In genomic region chrX:38771886-38772285, GRCm38 (mm10) we compare ENCODE assay signal across 11 mouse cellular contexts. TPM values are rescaled to one million over a fixed set of nuclear protein-coding genes. Genes with fewer than 3 reads are reported as not detected.
DNase-seq lines count a peak whose midpoint lies in the region; ATAC-seq and TF ChIP-seq lines count a peak whose summit lies in the region.
"Had no signal": no experiment of that assay in that cellular context is flagged by ENCODE, and none has a peak within 500 bp of the region (broad histone marks: within the 10 kb centered on the region; RNA-seq: fewer than 3 reads in every experiment).

No protein-coding gene starts in this region.

- no peaks in the 10 kb centered on the region for H3K27me3 ChIP-seq in forebrain, embryonic 12.5 days
- H3K27me3 ChIP-seq in forebrain, embryonic 10.5 days (ENCODE audit: poor library complexity, severe bottlenecking) = no peaks in the 10 kb centered on the region
- H3K27me3 ChIP-seq in liver, postnatal 0 days (ENCODE audit: insufficient read depth, low read length) = no peaks in the 10 kb centered on the region
- no peaks in the 10 kb centered on the region for H3K27me3 ChIP-seq in liver, embryonic 12.5 days (replicated peaks)
- H3K27me3 ChIP-seq in forebrain, embryonic 16.5 days (replicated peaks; ENCODE audit: control insufficient read depth, insufficient read depth, low read length) = no peaks in the 10 kb centered on the region
- H3K27me3 ChIP-seq in midbrain, embryonic 13.5 days = no peaks in the 10 kb centered on the region
- H3K27me3 ChIP-seq: embryonic facial prominence, embryonic 13.5 days; limb, embryonic 15.5 days had no signal

- no peak for TF ChIP-seq EP300 in liver, postnatal 0 days (IDR thresholded peaks at IDR 0.05; ENCODE audit: low read depth)

- H3K4me2 ChIP-seq in forebrain, embryonic 12.5 days = no peak overlapping the region
- no peak overlapping the region for H3K4me2 ChIP-seq in liver, postnatal 0 days (ENCODE audit: low read depth, low read length)
- no peak overlapping the region for H3K4me2 ChIP-seq in liver, embryonic 12.5 days
- no peak overlapping the region for H3K4me2 ChIP-seq in forebrain, embryonic 16.5 days (ENCODE audit: low read length)
- H3K4me2 ChIP-seq in midbrain, embryonic 13.5 days (replicated peaks) = no peak overlapping the region
- H3K4me2 ChIP-seq: embryonic facial prominence, embryonic 13.5 days; limb, embryonic 15.5 days had no signal

- no peak for DNase-seq in forebrain, embryonic 10.5 days (ENCODE audit: extremely low spot score, low spot score)
- DNase-seq in liver, postnatal 0 days = no peak
- no peak for DNase-seq in yolk sac, embryonic 10.5 days (ENCODE audit: low spot score)
- DNase-seq in thymus, postnatal 4 days = no peak

- no peaks in the 10 kb centered on the region for H3K4me1 ChIP-seq in forebrain, embryonic 12.5 days
- no peaks in the 10 kb centered on the region for H3K4me1 ChIP-seq in forebrain, embryonic 10.5 days
- no peaks in the 10 kb centered on the region for H3K4me1 ChIP-seq in liver, postnatal 0 days (ENCODE audit: insufficient read depth)
- H3K4me1 ChIP-seq in liver, embryonic 12.5 days = no peaks in the 10 kb centered on the region
- no peaks in the 10 kb centered on the region for H3K4me1 ChIP-seq in forebrain, embryonic 16.5 days (replicated peaks; ENCODE audit: control insufficient read depth, insufficient read depth, low read length)
- no peaks in the 10 kb centered on the region for H3K4me1 ChIP-seq in midbrain, embryonic 13.5 days (replicated peaks)
- H3K4me1 ChIP-seq: embryonic facial prominence, embryonic 13.5 days; limb, embryonic 15.5 days had no signal

- H3K9me3 ChIP-seq in forebrain, embryonic 12.5 days = no peaks in the 10 kb centered on the region
- no peaks in the 10 kb centered on the region for H3K9me3 ChIP-seq in forebrain, embryonic 10.5 days
- H3K9me3 ChIP-seq in liver, postnatal 0 days (ENCODE audit: low read length) = no peaks in the 10 kb centered on the region
- no peaks in the 10 kb centered on the region for H3K9me3 ChIP-seq in liver, embryonic 12.5 days (replicated peaks)
- no peaks in the 10 kb centered on the region for H3K9me3 ChIP-seq in forebrain, embryonic 16.5 days (ENCODE audit: control insufficient read depth, low read length)
- no peaks in the 10 kb centered on the region for H3K9me3 ChIP-seq in midbrain, embryonic 13.5 days
- H3K9me3 ChIP-seq: embryonic facial prominence, embryonic 13.5 days; limb, embryonic 15.5 days had no signal

- H3K4me3 ChIP-seq in forebrain, embryonic 12.5 days (replicated peaks) = no peak overlapping the region
- no peak overlapping the region for H3K4me3 ChIP-seq in forebrain, embryonic 10.5 days
- H3K4me3 ChIP-seq in liver, postnatal 0 days (ENCODE audit: low read depth, low read length) = no peak overlapping the region
- no peak overlapping the region for H3K4me3 ChIP-seq in liver, embryonic 12.5 days
- H3K4me3 ChIP-seq in forebrain, embryonic 16.5 days (replicated peaks; ENCODE audit: low read length) = no peak overlapping the region
- no peak overlapping the region for H3K4me3 ChIP-seq in midbrain, embryonic 13.5 days (replicated peaks)
- H3K4me3 ChIP-seq: embryonic facial prominence, embryonic 13.5 days; limb, embryonic 15.5 days had no signal

- no peak overlapping the region for H3K9ac ChIP-seq in forebrain, embryonic 12.5 days
- no peak overlapping the region for H3K9ac ChIP-seq in liver, postnatal 0 days (replicated peaks)
- H3K9ac ChIP-seq in liver, embryonic 12.5 days = no peak overlapping the region
- H3K9ac ChIP-seq in forebrain, embryonic 16.5 days (replicated peaks; ENCODE audit: low read depth, low read length) = no peak overlapping the region
- no peak overlapping the region for H3K9ac ChIP-seq in midbrain, embryonic 13.5 days (replicated peaks)
- H3K9ac ChIP-seq: embryonic facial prominence, embryonic 13.5 days; limb, embryonic 15.5 days had no signal

- WGBS in forebrain, embryonic 12.5 days = 47% methylated on average over 3 of the region's 3 CpGs
- 52% methylated on average over 3 of the region's 3 CpGs for WGBS in forebrain, embryonic 10.5 days
- WGBS in liver, postnatal 0 days (ENCODE audit: insufficient replicate concordance) = 43% methylated on average over 3 of the region's 3 CpGs
- 37% methylated on average over 3 of the region's 3 CpGs for WGBS in liver, embryonic 12.5 days (ENCODE audit: insufficient replicate concordance)
- 37% methylated on average over 3 of the region's 3 CpGs for WGBS in forebrain, embryonic 16.5 days
- 41% methylated on average over 3 of the region's 3 CpGs for WGBS in midbrain, embryonic 13.5 days

- no peak overlapping the region for H3K27ac ChIP-seq in forebrain, embryonic 12.5 days
- H3K27ac ChIP-seq in forebrain, embryonic 10.5 days = no peak overlapping the region
- H3K27ac ChIP-seq in liver, postnatal 0 days (ENCODE audit: low read depth) = no peak overlapping the region
- H3K27ac ChIP-seq in liver, embryonic 12.5 days = no peak overlapping the region
- no peak overlapping the region for H3K27ac ChIP-seq in forebrain, embryonic 16.5 days (ENCODE audit: low read length)
- no peak overlapping the region for H3K27ac ChIP-seq in midbrain, embryonic 13.5 days
- H3K27ac ChIP-seq: embryonic facial prominence, embryonic 13.5 days; limb, embryonic 15.5 days had no signal

- peak; percentile 75 for ATAC-seq in forebrain, embryonic 12.5 days (ENCODE audit: low FRiP score)
- no peak for ATAC-seq in liver, postnatal 0 days
- no peak for ATAC-seq in liver, embryonic 12.5 days
- ATAC-seq in forebrain, embryonic 16.5 days = peak; percentile 78
- ATAC-seq in midbrain, embryonic 13.5 days = peak; percentile 50; the same call in 1 of the 2 replicates

- no peaks in the 10 kb centered on the region for H3K36me3 ChIP-seq in forebrain, embryonic 12.5 days (replicated peaks)
- no peaks in the 10 kb centered on the region for H3K36me3 ChIP-seq in forebrain, embryonic 10.5 days (replicated peaks)
- H3K36me3 ChIP-seq in liver, postnatal 0 days (replicated peaks; ENCODE audit: insufficient read depth, low read length) = no peaks in the 10 kb centered on the region
- no peaks in the 10 kb centered on the region for H3K36me3 ChIP-seq in liver, embryonic 12.5 days
- no peaks in the 10 kb centered on the region for H3K36me3 ChIP-seq in forebrain, embryonic 16.5 days (ENCODE audit: control insufficient read depth, insufficient read depth)
- H3K36me3 ChIP-seq in midbrain, embryonic 13.5 days = no peaks in the 10 kb centered on the region
- H3K36me3 ChIP-seq: embryonic facial prominence, embryonic 13.5 days; limb, embryonic 15.5 days had no signal

- peak; percentile 25; the same call in 1 of the 2 replicates for TF ChIP-seq CTCF in liver, postnatal 0 days (IDR thresholded peaks at IDR 0.05; ENCODE audit: low read depth)

RNA-seq across cellular contexts. Expression of gene 6030498E09Rik, which starts 0.6 kb away (rescaled TPM):
- polyA plus RNA-seq in forebrain, embryonic 12.5 days (2016; fragmentation: Nextera tagmentation; extraction: Ambion mirVana) = 0.27 TPM in 1 of 2 replicates, not detected in the other
- polyA plus RNA-seq in forebrain, embryonic 10.5 days (2016; fragmentation: Nextera tagmentation; extraction: Ambion mirVana) = not detected in 2 replicates
- polyA plus RNA-seq in liver, postnatal 0 days (2015; fragmentation: Nextera tagmentation; extraction: Ambion mirVana) = 0.19 and 0.21 TPM in 2 replicates
- 0.26 TPM in 1 of 2 replicates, not detected in the other for polyA plus RNA-seq in liver, embryonic 12.5 days (2016; fragmentation: Nextera tagmentation; extraction: Ambion mirVana)
- polyA plus RNA-seq in forebrain, embryonic 16.5 days (2015; fragmentation: Nextera tagmentation; extraction: Ambion mirVana) = not detected in 2 replicates
- polyA plus RNA-seq in midbrain, embryonic 13.5 days (2015; fragmentation: Nextera tagmentation; extraction: Ambion mirVana) = 0.22 TPM in 1 of 2 replicates, not detected in the other
- polyA plus RNA-seq: embryonic facial prominence, embryonic 13.5 days; limb, embryonic 15.5 days; spleen, adult 2 months had no signal

Comparison
In these comparisons a context has a peak if more than half of its experiments do, and no peak if none do; other contexts are left out.
1. ATAC-seq: peak in forebrain, embryonic 12.5 days (single experiment), forebrain, embryonic 16.5 days (single experiment) and midbrain, embryonic 13.5 days (single experiment); none in liver, postnatal 0 days (single experiment) and liver, embryonic 12.5 days (single experiment).